ENCODE assay signal across 28 mouse cellular contexts in the genomic region with DNA sequence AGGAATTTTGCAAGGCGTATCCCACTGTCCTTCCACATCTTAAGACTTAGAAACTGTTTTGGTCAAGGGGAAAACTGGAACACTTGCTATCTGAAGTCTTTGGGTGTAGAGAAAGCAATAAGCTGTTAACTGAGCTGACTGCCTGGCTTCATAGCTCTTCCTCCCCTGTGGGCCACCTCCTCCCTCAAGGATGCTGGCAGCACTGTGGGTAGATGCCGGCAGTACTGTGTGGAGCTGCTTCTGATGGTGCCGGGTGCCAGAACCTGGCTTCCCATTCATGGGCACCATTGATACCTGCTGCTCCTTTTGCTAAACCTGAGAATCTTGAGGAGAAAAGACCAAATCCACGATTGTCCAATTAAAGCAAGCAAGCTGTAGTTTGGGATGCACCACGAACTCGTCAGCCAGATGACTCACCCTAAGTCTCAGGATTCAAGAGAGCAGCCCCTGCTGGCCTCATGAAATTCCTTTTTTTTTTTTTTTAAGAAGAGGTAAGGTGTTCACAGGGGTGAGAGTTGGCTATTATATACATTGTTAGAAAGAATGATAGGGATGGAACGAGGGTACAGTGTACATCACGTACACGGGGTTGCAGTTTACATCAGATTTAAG. TPM values are rescaled to one million over a fixed set of nuclear protein-coding genes. Genes with fewer than 3 reads are reported as not detected.
DNase-seq lines count a peak whose midpoint lies in the region; ATAC-seq and TF ChIP-seq lines count a peak whose summit lies in the region.
"Had no signal": no experiment of that assay in that cellular context is flagged by ENCODE, and none has a peak within 500 bp of the region (broad histone marks: within the 10 kb centered on the region; RNA-seq: fewer than 3 reads in every experiment).

No protein-coding gene starts in this region.

- no peak for ATAC-seq in hindbrain, embryonic 13.5 days (ENCODE audit: low FRiP score)
- ATAC-seq in hindbrain, embryonic 12.5 days (ENCODE audit: low FRiP score) = no peak
- ATAC-seq: hindbrain, postnatal 0 days; inflammation-experienced regulatory T-cells, adult 6 months; intestine, embryonic 16.5 days; Patski had no signal

- H3K79me3 ChIP-seq in C2C12 (ENCODE audit: low read depth) = no peaks in the 10 kb centered on the region

- peaks cover 29% of the 10 kb centered on the region for H3K4me1 ChIP-seq in hindbrain, embryonic 13.5 days (replicated peaks)
- H3K4me1 ChIP-seq in hindbrain, embryonic 12.5 days = peaks cover 26% of the 10 kb centered on the region
- H3K4me1 ChIP-seq: embryonic facial prominence, embryonic 12.5 days; embryonic facial prominence, embryonic 15.5 days had no signal

- WGBS in hindbrain, embryonic 13.5 days = 62% methylated on average over 9 of the region's 9 CpGs
- WGBS in hindbrain, embryonic 12.5 days = 70% methylated on average over 9 of the region's 9 CpGs

- no peaks in the 10 kb centered on the region for H3K9me3 ChIP-seq in hindbrain, embryonic 13.5 days
- H3K9me3 ChIP-seq in hindbrain, embryonic 12.5 days (replicated peaks) = no peaks in the 10 kb centered on the region
- H3K9me3 ChIP-seq: embryonic facial prominence, embryonic 15.5 days had no signal

- no peak overlapping the region for H3K27ac ChIP-seq in hindbrain, embryonic 13.5 days
- no peak overlapping the region for H3K27ac ChIP-seq in hindbrain, embryonic 12.5 days
- H3K27ac ChIP-seq: embryonic facial prominence, embryonic 12.5 days; embryonic facial prominence, embryonic 15.5 days; gastrocnemius, adult 2 months; heart, adult 2 months; hindbrain, embryonic 14.5 days; hindbrain, postnatal 0 days had no signal

- H3ac ChIP-seq in C2C12 (ENCODE audit: control insufficient read depth, insufficient read length, low read depth) = peak overlapping the region; percentile 21

- peak overlapping the region; percentile 29; the same call in 1 of the 2 replicates for H3K9ac ChIP-seq in hindbrain, embryonic 13.5 days
- no peak overlapping the region for H3K9ac ChIP-seq in hindbrain, embryonic 12.5 days
- H3K9ac ChIP-seq: embryonic facial prominence, embryonic 12.5 days; embryonic facial prominence, embryonic 15.5 days; hindbrain, embryonic 14.5 days had no signal

- no peaks in the 10 kb centered on the region for H3K36me3 ChIP-seq in hindbrain, embryonic 13.5 days
- H3K36me3 ChIP-seq in hindbrain, embryonic 12.5 days = no peaks in the 10 kb centered on the region
- no peaks in the 10 kb centered on the region for H3K36me3 ChIP-seq in C2C12 (ENCODE audit: control insufficient read depth, insufficient read depth)
- H3K36me3 ChIP-seq: embryonic facial prominence, embryonic 12.5 days; embryonic facial prominence, embryonic 15.5 days had no signal

- H3K4me3 ChIP-seq in hindbrain, embryonic 13.5 days = no peak overlapping the region
- H3K4me3 ChIP-seq in hindbrain, embryonic 12.5 days = no peak overlapping the region
- no peak overlapping the region for H3K4me3 ChIP-seq in C2C12 (ENCODE audit: insufficient read depth, poor library complexity, severe bottlenecking)
- H3K4me3 ChIP-seq: embryonic facial prominence, embryonic 12.5 days; embryonic facial prominence, embryonic 15.5 days; gastrocnemius, adult 2 months; heart, adult 2 months had no signal

- peaks cover 8% of the 10 kb centered on the region for H3K27me3 ChIP-seq in hindbrain, embryonic 13.5 days
- H3K27me3 ChIP-seq in hindbrain, embryonic 12.5 days = peaks cover 13% of the 10 kb centered on the region
- no peaks in the 10 kb centered on the region for H3K27me3 ChIP-seq in C2C12 (ENCODE audit: control insufficient read depth, insufficient read depth, insufficient read length)
- H3K27me3 ChIP-seq: CH12.LX; embryonic facial prominence, embryonic 12.5 days; Patski had no signal

- DNase-seq in 3T3-L1 (ENCODE audit: low read depth, low spot score) (peak; percentile 61), NIH3T3 (ENCODE audit: low read depth) (peak; percentile 40)
- DNase-seq in urinary bladder, postnatal 36 days (ENCODE audit: low spot score in 2 of 2) = no peak
- no peak for DNase-seq in thymus, postnatal 25 days
- DNase-seq: adrenal gland, postnatal 10 days; adrenal gland, postnatal 36 days; cerebellum, adult 11 months; cerebellum, adult 2 months; cerebellum, adult 9-11 months; cerebellum, postnatal 25 days; gastrocnemius, adult 2 months; gastrocnemius, postnatal 25 days; heart, adult 2 months; kidney, adult 18-20 months had no signal

- H3K79me2 ChIP-seq in C2C12 (ENCODE audit: control insufficient read depth, insufficient read depth) = no peaks in the 10 kb centered on the region

- no peak overlapping the region for H3K4me2 ChIP-seq in hindbrain, embryonic 13.5 days
- no peak overlapping the region for H3K4me2 ChIP-seq in hindbrain, embryonic 12.5 days (replicated peaks)
- H3K4me2 ChIP-seq: embryonic facial prominence, embryonic 12.5 days; embryonic facial prominence, embryonic 15.5 days; heart, embryonic 11.5 days; hindbrain, embryonic 14.5 days had no signal

- no peak for TF ChIP-seq CTCF in C2C12 (IDR thresholded peaks at IDR 0.05; ENCODE audit: control insufficient read depth, insufficient read depth, insufficient read length)

TF ChIP-seq in C2C12, 6 proteins besides CTCF, POLR2A, EP300 and RAD21:
- no peak for TF ChIP-seq CEBPB (IDR thresholded peaks at IDR 0.05; ENCODE audit: low read depth)
- TF ChIP-seq USF1 (IDR thresholded peaks at IDR 0.05; ENCODE audit: low read depth) = no peak
- TF ChIP-seq FOSL1 (IDR thresholded peaks at IDR 0.05; ENCODE audit: insufficient read depth, low read length, poor library complexity, severe bottlenecking) = peak; percentile 50

RNA-seq across cellular contexts. Expression of a gene that starts 17.8 kb away (rescaled TPM):
- not detected in 2 replicates for polyA plus RNA-seq in hindbrain, embryonic 13.5 days (2015; fragmentation: Nextera tagmentation; extraction: Ambion mirVana)
- polyA plus RNA-seq in hindbrain, embryonic 12.5 days (2016; fragmentation: Nextera tagmentation; extraction: Ambion mirVana) = 0.12 TPM in 1 of 2 replicates, not detected in the other
- 0.11 TPM for polyA plus RNA-seq in C2C12 (2012; fragmentation: generic; extraction: Trizol)
- polyA plus RNA-seq: cerebellum, adult 2 months; forebrain, embryonic 14.5 days; gonadal fat pad, adult 2 months; heart, adult 2 months; hindbrain, postnatal 0 days; Patski had no signal

Comparison
In these comparisons a context has a peak if more than half of its experiments do, and no peak if none do; other contexts are left out.
1. DNase-seq: peak in 3T3-L1 (single experiment) and NIH3T3 (single experiment); none in urinary bladder, postnatal 36 days (0 of 2) and thymus, postnatal 25 days (single experiment).